Mouse (Mus musculus): ENCODE measurements at regions not wholly inside any gene's neighbourhood (a gene's known extent, or its start where the extent isn't known, plus 50 kb on each side); places are given as distances from the start of the nearest gene placed in this dataset.
"Not testable (repeated sequence)": the region's sequence is repeated elsewhere in the genome, so short reads cannot be mapped to it uniquely, and the experiment has no call there.

DNA sequence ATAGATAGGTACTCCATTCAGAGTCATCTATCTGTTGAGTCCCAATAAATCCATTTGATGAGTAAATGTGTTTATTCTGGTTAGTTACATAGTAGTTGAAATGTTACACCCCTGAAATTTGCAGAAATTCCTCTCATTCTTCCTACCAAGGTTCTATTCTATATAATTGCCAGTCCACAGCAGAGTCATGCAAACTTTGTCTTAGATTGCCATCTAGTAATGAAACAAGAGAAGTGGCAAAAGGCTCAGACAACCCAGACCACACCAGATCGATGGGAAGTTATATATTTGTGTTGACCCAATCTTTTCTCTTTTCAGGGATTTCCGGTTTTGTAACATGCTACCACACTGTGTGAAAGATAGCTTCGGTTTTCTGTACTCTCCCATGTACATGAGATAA is 1214.1 kb upstream of the Tacstd2 start:
- Histone ChIP-seq H3K4me3 (ENCODE audit: control insufficient read depth, insufficient read depth, low read length) (no peak overlapping the region), H3K27ac (ENCODE audit: control insufficient read depth, insufficient read depth, low read length) (no peak overlapping the region), H3K36me3 (ENCODE audit: control insufficient read depth, insufficient read depth, low read length) (no peaks in the 10 kb centered on the region), H3K27me3 (ENCODE audit: control insufficient read depth, insufficient read depth, low read length) (no peaks in the 10 kb centered on the region), H3K4me1 (replicated peaks; ENCODE audit: control insufficient read depth, insufficient read depth, low read length) (no peaks in the 10 kb centered on the region)
- WGBS, result 85% methylated on average over 3 of the region's 3 CpGs
- no peak for DNase-seq
- no peak for TF ChIP-seq POLR2A (IDR thresholded peaks at IDR 0.05; ENCODE audit: control insufficient read depth, extremely low read depth, insufficient read depth, low read length, poor library complexity)
- no peak for TF ChIP-seq CTCF (IDR thresholded peaks at IDR 0.05; ENCODE audit: borderline replicate concordance, control insufficient read depth, extremely low read depth, insufficient read depth, low read length, poor library complexity)

DNA sequence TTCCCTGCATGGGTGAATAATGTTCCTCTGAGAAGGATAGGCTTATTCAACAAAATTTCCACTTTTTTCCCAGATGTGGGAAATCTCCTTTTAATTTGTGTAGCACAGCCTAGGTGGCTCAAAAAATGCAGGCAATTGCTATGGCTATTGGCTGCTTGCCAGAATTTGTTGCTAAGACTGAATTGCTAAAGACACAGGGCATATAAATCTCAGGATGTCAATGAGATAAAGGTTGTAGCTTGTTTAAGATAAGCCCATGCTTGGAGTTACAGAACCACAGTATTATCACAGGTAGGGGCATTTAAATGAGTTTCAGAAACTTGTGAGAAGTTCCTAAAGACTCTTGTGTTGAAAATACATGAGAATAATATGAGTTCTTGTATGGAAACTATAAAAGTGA is 1203.0 kb upstream of the Tacstd2 start:
- Histone ChIP-seq H3K36me3 (ENCODE audit: control insufficient read depth, insufficient read depth, low read length) (no peaks in the 10 kb centered on the region), H3K27me3 (ENCODE audit: control insufficient read depth, insufficient read depth, low read length) (no peaks in the 10 kb centered on the region), H3K27ac (ENCODE audit: control insufficient read depth, insufficient read depth, low read length) (no peak overlapping the region), H3K4me1 (replicated peaks; ENCODE audit: control insufficient read depth, insufficient read depth, low read length) (no peaks in the 10 kb centered on the region), H3K4me3 (ENCODE audit: control insufficient read depth, insufficient read depth, low read length) (no peak overlapping the region)
- DNase-seq, result no peak
- TF ChIP-seq POLR2A (IDR thresholded peaks at IDR 0.05; ENCODE audit: control insufficient read depth, extremely low read depth, insufficient read depth, low read length, poor library complexity) (no peak), CTCF (IDR thresholded peaks at IDR 0.05; ENCODE audit: borderline replicate concordance, control insufficient read depth, extremely low read depth, insufficient read depth, low read length, poor library complexity) (no peak)

- TF ChIP-seq POLR2A (IDR thresholded peaks at IDR 0.05; ENCODE audit: control insufficient read depth, extremely low read depth, insufficient read depth, low read length, poor library complexity) (no peak), CTCF (IDR thresholded peaks at IDR 0.05; ENCODE audit: borderline replicate concordance, control insufficient read depth, extremely low read depth, insufficient read depth, low read length, poor library complexity) (no peak)
- H3K27ac ChIP-seq (ENCODE audit: control insufficient read depth, insufficient read depth, low read length), result no peak overlapping the region
- H3K36me3 ChIP-seq (ENCODE audit: control insufficient read depth, insufficient read depth, low read length), result no peaks in the 10 kb centered on the region
- H3K4me3 ChIP-seq (ENCODE audit: control insufficient read depth, insufficient read depth, low read length), result no peak overlapping the region
- H3K4me1 ChIP-seq (replicated peaks; ENCODE audit: control insufficient read depth, insufficient read depth, low read length), result no peaks in the 10 kb centered on the region
- 93% methylated on average over 3 of the region's 3 CpGs for WGBS
- DNase-seq, result no peak
- H3K27me3 ChIP-seq (ENCODE audit: control insufficient read depth, insufficient read depth, low read length), result no peaks in the 10 kb centered on the region
These were observed 1201.1 kb upstream of the Tacstd2 start for GRCm38 (mm10) chr6:68736647-68737046.

DNA sequence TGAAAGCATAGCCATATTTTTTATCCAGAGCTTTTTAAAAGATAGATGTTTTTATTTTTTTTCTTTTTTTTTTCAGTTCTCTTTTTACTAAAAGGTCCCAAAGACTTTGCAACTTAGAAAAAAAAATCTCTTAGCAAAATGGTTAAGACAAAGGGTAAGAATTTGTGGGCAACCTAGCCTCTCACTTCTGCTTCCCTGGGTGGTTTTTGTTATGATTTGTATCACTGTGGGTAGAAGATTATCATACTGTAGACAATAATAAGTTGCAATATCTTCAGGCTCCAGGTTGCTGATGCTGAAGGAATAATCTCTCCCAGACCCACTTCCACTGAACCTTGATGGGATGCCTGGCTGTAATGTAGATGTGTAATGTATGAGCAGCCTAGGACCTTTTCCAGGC is 1200.5 kb upstream of the Tacstd2 start:
- Histone ChIP-seq H3K4me3 (ENCODE audit: control insufficient read depth, insufficient read depth, low read length) (no peak overlapping the region), H3K27ac (ENCODE audit: control insufficient read depth, insufficient read depth, low read length) (no peak overlapping the region), H3K27me3 (ENCODE audit: control insufficient read depth, insufficient read depth, low read length) (no peaks in the 10 kb centered on the region), H3K4me1 (replicated peaks; ENCODE audit: control insufficient read depth, insufficient read depth, low read length) (no peaks in the 10 kb centered on the region), H3K36me3 (ENCODE audit: control insufficient read depth, insufficient read depth, low read length) (no peaks in the 10 kb centered on the region)
- TF ChIP-seq CTCF (IDR thresholded peaks at IDR 0.05; ENCODE audit: borderline replicate concordance, control insufficient read depth, extremely low read depth, insufficient read depth, low read length, poor library complexity) (no peak), POLR2A (IDR thresholded peaks at IDR 0.05; ENCODE audit: control insufficient read depth, extremely low read depth, insufficient read depth, low read length, poor library complexity) (no peak)
- no peak for DNase-seq

DNA sequence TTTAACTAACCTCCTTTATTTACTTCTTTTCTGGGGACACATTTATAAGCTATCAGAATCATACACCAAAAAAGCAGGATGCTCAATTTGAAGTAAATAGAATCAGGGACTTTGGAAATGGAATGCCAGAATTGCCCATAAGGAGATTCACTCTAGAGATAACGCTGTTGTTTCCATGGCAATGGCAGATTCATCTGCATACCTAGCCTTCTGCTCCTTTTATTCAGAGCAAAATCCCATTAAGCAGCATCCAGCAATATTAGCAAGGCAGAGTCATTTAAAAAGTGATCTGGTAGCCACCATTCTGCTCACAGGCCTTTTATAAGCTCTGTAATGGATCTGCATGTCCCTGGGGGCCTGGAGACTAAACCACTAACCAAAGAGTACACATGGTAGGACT is 1175.5 kb upstream of the Tacstd2 start:
- H3K27ac ChIP-seq (ENCODE audit: control insufficient read depth, insufficient read depth, low read length); H3K36me3 ChIP-seq (ENCODE audit: control insufficient read depth, insufficient read depth, low read length); H3K4me1 ChIP-seq (replicated peaks; ENCODE audit: control insufficient read depth, insufficient read depth, low read length); H3K4me3 ChIP-seq (ENCODE audit: control insufficient read depth, insufficient read depth, low read length); H3K27me3 ChIP-seq (ENCODE audit: control insufficient read depth, insufficient read depth, low read length); DNase-seq: not testable (repeated sequence)
- WGBS, result 78% methylated on average over 1 of the region's 1 CpGs

DNA sequence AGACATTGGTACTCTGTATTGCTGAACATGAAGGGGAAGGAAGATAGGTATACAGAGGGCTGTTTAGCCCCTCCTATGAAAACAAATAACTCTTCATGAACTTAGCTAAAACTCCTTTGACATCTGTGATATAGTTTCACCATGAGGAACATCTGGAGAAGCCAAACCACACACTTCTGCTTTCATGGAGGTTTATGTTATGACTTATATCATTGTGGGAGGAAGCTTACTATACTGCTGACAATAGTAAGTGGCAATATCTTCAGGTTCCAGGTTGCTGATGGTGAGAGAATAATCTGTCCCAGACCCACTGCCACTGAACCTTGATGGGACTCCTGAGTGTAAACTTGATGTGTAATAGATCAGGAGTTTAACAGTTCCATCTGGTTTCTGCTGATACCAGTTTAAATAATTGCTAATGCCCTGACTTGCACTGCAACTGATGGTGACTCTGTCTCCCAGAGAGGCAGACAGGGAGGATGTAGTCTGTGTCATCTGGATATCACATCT is 1168.8 kb upstream of the Tacstd2 start:
- not testable (repeated sequence) for H3K27me3 ChIP-seq (ENCODE audit: control insufficient read depth, insufficient read depth, low read length); DNase-seq; H3K4me3 ChIP-seq (ENCODE audit: control insufficient read depth, insufficient read depth, low read length); H3K36me3 ChIP-seq (ENCODE audit: control insufficient read depth, insufficient read depth, low read length); H3K27ac ChIP-seq (ENCODE audit: control insufficient read depth, insufficient read depth, low read length); H3K4me1 ChIP-seq (replicated peaks; ENCODE audit: control insufficient read depth, insufficient read depth, low read length)

DNA sequence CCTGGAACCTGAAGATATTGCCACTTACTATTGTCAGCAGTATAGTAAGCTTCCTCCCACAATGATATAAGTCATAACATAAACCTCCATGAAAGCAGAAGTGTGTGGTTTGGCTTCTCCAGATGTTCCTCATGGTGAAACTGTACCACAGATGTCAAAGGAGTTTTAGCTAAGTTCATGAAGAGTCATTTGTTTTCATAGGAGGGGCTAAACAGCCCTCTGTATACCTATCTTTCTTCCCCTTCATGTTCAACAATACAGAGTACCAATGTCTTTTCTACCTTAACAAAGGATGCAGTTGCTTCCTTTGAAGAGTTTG is 1145.2 kb upstream of the Tacstd2 start:
- not testable (repeated sequence) for H3K36me3 ChIP-seq (ENCODE audit: control insufficient read depth, insufficient read depth, low read length); H3K4me3 ChIP-seq (ENCODE audit: control insufficient read depth, insufficient read depth, low read length); DNase-seq; H3K27me3 ChIP-seq (ENCODE audit: control insufficient read depth, insufficient read depth, low read length); H3K4me1 ChIP-seq (replicated peaks; ENCODE audit: control insufficient read depth, insufficient read depth, low read length); H3K27ac ChIP-seq (ENCODE audit: control insufficient read depth, insufficient read depth, low read length)
